Mouse (Mus musculus) kidney, postnatal 0 days (tissue): ENCODE measurements around the gene Cdc42ep1. TPM values are rescaled to one million over a fixed set of nuclear protein-coding genes. Genes with fewer than 3 reads are reported as not detected.

ENCODE experiments used
- ATAC-seq: fragments of 200-750 bp; cut with Nextera tagmentation; replicated peaks from 2 replicates; pipeline ENCODE4 v1.8.0; 2017; ENCODE audit warnings: low read depth, moderate number of reproducible peaks, moderate TSS enrichment, moderate library complexity; ENCODE audit not compliant: low FRiP score
- DNase-seq: peaks from one replicate; pipeline ENCODE4 v3.0.0-alpha.2; 2016; ENCODE audit warnings: low spot score
- H3K27ac ChIP-seq: fragments of 300-500 bp; sonication (generic); 2 replicates; pipeline ENCODE4 v1.5.1; 2014; ENCODE audit warnings: mild to moderate bottlenecking
- H3K27me3 ChIP-seq: fragments of 300-500 bp; sonication (generic); 2 replicates; pipeline ENCODE4 v1.6.1; 2014; ENCODE audit warnings: low read length, mixed read lengths; ENCODE audit not compliant: insufficient read depth
- H3K36me3 ChIP-seq: fragments of 300-500 bp; sonication (generic); 2 replicates; pipeline ENCODE4 v1.6.1; 2014; ENCODE audit warnings: low read length, mixed read lengths; ENCODE audit not compliant: insufficient read depth
- H3K4me1 ChIP-seq: fragments of 300-500 bp; sonication (generic); replicated peaks from 2 replicates; pipeline ENCODE4 v1.6.1; 2014; ENCODE audit warnings: antibody characterized with exemption, low read length, mixed read lengths; ENCODE audit not compliant: insufficient read depth
- H3K4me2 ChIP-seq: fragments of 300-500 bp; sonication (generic); 2 replicates; pipeline ENCODE4 v1.6.1; 2014; ENCODE audit warnings: mild to moderate bottlenecking, low read length, moderate library complexity, mixed read lengths
- H3K4me3 ChIP-seq: fragments of 300-500 bp; sonication (generic); replicated peaks from 2 replicates; pipeline ENCODE4 v1.5.1; 2014; ENCODE audit warnings: low read depth, low read length
- H3K9ac ChIP-seq: fragments of 300-500 bp; sonication (generic); 2 replicates; pipeline ENCODE4 v1.6.1; 2014; ENCODE audit warnings: low read depth, low read length
- H3K9me3 ChIP-seq: fragments of 300-500 bp; sonication (generic); replicated peaks from 2 replicates; pipeline ENCODE4 v1.6.1; 2016; ENCODE audit warnings: low read length, inconsistent platforms, mixed read lengths
- CTCF ChIP-seq: IDR thresholded peaks from 2 replicates; pipeline ENCODE4 v1.5.1; 2016; ENCODE audit warnings: antibody characterized with exemption, low read depth, mild to moderate bottlenecking, moderate library complexity
- WGBS: fragments of 180-500 bp; shearing (Covaris S2); extraction: QIAGEN DNeasy Blood & Tissue Kit; methylation state at CpG from one replicate; pipeline ENCODE4 v1.1.7; 2014; 5-methylcytosine and 5-hydroxymethylcytosine counted together
- polyA plus RNA-seq: library from polyadenylated mRNA; unstranded; fragments of >200 nt; fragmentation: Nextera tagmentation; extraction: Ambion mirVana; gene quantifications from 2 replicates; pipeline ENCODE4 v1.2.1, GENCODE M21; 2015

Cdc42ep1 gene
- polyA plus RNA-seq, 1 experiment from 2014 or later = 57.1 TPM

DNA sequence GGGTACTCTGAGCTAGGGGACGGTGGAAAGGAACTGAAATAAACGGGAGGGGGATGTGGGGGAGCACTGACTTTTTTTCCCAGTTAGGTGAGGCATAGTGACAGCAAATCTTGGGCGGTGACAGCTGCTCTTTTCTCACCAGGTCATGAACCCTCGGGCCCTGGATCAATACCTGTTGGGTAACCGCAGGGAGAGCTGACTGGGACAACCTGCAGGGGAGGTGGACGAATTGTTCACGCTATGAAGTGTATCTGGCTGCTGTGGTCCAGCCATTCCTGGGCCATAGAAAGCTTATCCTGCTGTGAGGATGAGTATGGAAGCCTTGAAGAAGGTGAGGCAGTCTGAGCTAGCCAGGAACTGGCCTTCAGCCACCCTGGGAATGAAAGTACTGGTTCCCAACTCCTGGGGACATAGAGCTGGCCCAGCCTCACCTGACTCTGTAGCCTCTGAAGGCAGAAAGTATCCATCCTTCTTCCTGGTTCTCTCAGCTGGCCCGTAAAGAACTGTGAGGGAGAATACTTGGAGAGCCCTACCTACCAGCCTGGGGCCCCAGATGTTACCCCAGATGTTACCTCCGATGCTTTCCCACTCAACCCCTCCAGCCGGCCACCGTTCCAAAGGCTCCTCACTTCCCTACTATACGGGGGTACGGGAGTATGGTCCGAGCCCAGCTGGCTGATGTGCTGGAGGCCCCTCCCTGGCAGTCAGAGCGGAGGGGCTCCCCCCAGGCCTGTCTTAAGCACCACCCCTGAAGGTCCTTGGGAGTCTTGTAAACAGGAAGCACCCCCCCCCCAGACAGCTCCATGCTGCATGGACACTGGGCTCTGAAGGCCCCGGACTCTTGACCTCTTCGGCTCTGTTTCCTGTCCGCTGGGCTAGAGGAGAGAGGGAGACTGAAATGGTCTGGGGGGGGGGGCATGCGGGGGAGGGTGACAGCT is 10.4 kb upstream of the Cdc42ep1 start:
- TF ChIP-seq CTCF = no peak
- no peak overlapping the region for H3K4me3 ChIP-seq
- peaks cover 50% of the 10 kb centered on the region for H3K4me1 ChIP-seq
- peak overlapping the region; percentile 37 for H3K4me2 ChIP-seq
- H3K9me3 ChIP-seq = no peaks in the 10 kb centered on the region
- DNase-seq (peak; percentile 91), ATAC-seq (peak; percentile 75)
- H3K36me3 ChIP-seq = no peaks in the 10 kb centered on the region
- H3K27ac ChIP-seq = peak overlapping the region; percentile 90
- H3K9ac ChIP-seq = peak overlapping the region; percentile 33; the same call in 1 of the 2 replicates
- no peaks in the 10 kb centered on the region for H3K27me3 ChIP-seq
- WGBS = 40% methylated on average over 18 of the region's 19 CpGs

GRCm38 (mm10) chr15:78832701-78833123 is 9.7 kb upstream of the Cdc42ep1 start:
- Histone ChIP-seq H3K9ac (peak overlapping the region; percentile 33; the same call in 1 of the 2 replicates), H3K4me2 (peak overlapping the region; percentile 37), H3K4me1 (peaks cover 50% of the 10 kb centered on the region), H3K9me3 (no peaks in the 10 kb centered on the region), H3K27ac (peak overlapping the region; percentile 90), H3K36me3 (no peaks in the 10 kb centered on the region), H3K27me3 (no peaks in the 10 kb centered on the region), H3K4me3 (no peak overlapping the region)
- DNase-seq = peak; percentile 80
- peak; percentile 58; the same call in 1 of the 2 replicates for ATAC-seq
- no peak for TF ChIP-seq CTCF
- 16% methylated on average over 14 of the region's 14 CpGs for WGBS

GRCm38 (mm10) chr15:78833582-78833981 is 8.8 kb upstream of the Cdc42ep1 start:
- H3K9me3 ChIP-seq = no peaks in the 10 kb centered on the region
- ATAC-seq (no peak), DNase-seq (no peak)
- WGBS = 93% methylated on average over 3 of the region's 3 CpGs
- no peak overlapping the region for H3K4me2 ChIP-seq
- H3K27me3 ChIP-seq = no peaks in the 10 kb centered on the region
- no peak for TF ChIP-seq CTCF
- H3K9ac ChIP-seq = no peak overlapping the region
- H3K36me3 ChIP-seq = no peaks in the 10 kb centered on the region
- peak overlapping the region; percentile 90 for H3K27ac ChIP-seq
- H3K4me3 ChIP-seq = no peak overlapping the region
- peaks cover 50% of the 10 kb centered on the region for H3K4me1 ChIP-seq

DNA sequence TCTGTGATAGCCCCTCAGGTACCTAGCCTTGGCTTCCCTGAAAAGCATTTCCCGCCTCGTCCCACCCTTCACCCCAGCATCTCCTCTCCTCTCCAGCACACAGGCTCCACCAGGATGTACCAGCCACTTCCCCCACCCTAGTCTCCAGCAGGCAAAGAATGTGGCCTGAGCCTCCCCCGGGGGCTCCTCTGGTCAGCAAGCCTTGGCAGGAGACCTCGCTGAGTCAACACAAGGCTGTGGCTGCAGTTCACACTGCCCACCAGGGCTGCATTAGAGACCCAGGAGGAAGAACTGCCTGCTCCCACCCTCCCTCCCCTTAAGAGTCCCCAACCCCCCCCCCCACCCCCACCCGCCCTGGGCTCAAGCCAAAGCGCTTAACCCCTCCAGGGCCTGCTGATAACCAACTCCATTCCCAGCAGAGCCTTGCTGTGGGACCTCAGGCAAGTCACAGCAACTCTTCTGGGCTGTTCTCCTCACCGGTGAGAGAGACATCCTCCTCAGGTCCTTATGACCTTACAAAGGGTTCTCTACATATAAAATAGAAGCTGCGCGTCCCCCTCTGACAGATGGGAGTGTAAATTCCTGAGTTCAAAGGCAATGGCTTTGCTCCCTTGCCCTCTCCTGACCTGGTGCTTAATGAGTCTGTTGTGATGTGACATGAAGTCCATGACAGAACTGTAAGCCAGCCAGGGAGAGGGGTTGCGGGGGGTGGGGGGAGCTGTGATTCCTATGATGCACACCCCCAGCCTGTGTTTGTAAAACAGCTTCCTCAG is 8.0 kb upstream of the Cdc42ep1 start:
- ATAC-seq (peak; percentile 10; the same call in 1 of the 2 replicates), DNase-seq (peak; percentile 75)
- peaks cover 52% of the 10 kb centered on the region for H3K4me1 ChIP-seq
- peak overlapping the region; percentile 90 for H3K27ac ChIP-seq
- H3K9ac ChIP-seq = no peak overlapping the region
- H3K27me3 ChIP-seq = no peaks in the 10 kb centered on the region
- no peak overlapping the region for H3K4me2 ChIP-seq
- no peaks in the 10 kb centered on the region for H3K36me3 ChIP-seq
- no peaks in the 10 kb centered on the region for H3K9me3 ChIP-seq
- 15% methylated on average over 10 of the region's 10 CpGs for WGBS
- peak; percentile 16; the same call in 1 of the 2 replicates for TF ChIP-seq CTCF
- H3K4me3 ChIP-seq = no peak overlapping the region

DNA sequence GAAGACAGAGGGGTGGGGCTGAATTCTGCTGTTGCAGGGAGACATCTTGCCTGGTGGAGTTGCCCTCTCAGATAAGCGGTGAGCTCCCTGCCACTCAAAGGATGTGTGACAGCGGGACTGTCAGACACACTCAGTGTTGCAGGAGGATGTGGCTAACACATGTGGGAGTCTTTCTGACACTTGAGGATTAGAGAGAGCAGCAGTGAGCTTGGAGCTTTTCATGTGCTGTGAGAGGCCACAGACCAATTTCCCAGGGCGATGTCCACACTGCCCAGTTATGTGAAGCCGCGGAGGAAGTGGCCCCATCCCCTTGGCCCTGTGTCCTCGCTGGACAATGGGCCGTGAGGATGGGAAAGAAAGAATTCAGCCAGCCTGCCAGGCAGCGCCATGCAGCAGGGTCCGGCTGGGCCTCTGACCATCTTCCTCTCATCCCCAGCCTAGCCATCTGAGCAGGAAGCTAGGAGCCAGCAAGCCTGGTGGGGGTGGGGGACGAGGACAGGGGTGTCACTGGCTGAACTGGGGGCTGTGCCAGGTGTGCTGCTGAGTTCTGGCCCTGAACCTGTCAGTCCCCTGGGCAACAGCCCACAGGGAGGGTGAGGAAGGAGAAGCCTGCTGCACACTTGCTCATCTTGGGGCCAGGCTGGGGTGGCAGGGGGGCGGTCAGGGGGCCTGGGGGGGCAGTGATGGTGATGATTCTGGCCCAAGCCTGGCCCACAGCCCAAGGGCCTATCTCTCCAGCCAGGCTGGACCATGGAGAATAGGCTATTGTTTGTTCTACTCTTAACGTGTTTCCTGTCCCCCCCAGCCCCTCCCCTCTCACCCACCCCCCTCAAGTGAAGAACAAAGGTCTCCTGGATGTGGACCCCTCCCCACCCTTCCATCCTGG is 7.0 kb upstream of the Cdc42ep1 start:
- no peak for TF ChIP-seq CTCF
- 11% methylated on average over 12 of the region's 12 CpGs for WGBS
- peak; percentile 59 for DNase-seq

More for the DNA sequence above, 7.0 kb upstream of the Cdc42ep1 start:
- H3K9ac ChIP-seq = peak overlapping the region; percentile 32; the same call in 1 of the 2 replicates
- no peaks in the 10 kb centered on the region for H3K27me3 ChIP-seq
- H3K27ac ChIP-seq = peak overlapping the region; percentile 90
- ATAC-seq = 0 out of 2 replicates have a peak, but pooled peaks have one; percentile 14
- H3K9me3 ChIP-seq = no peaks in the 10 kb centered on the region
- no peak overlapping the region for H3K4me3 ChIP-seq
- H3K4me2 ChIP-seq = no peak overlapping the region
- no peaks in the 10 kb centered on the region for H3K36me3 ChIP-seq
- peaks cover 62% of the 10 kb centered on the region for H3K4me1 ChIP-seq
